In genomic region chr9:44985721-44986161, GRCm38 (mm10) we compare ENCODE assay signal across 14 mouse cellular contexts. TPM values are rescaled to one million over a fixed set of nuclear protein-coding genes. Genes with fewer than 3 reads are reported as not detected.
A peak's percentile ranks its signal among the peaks of the same experiment; 100 is the strongest.
DNase-seq lines count a peak whose midpoint lies in the region; ATAC-seq lines count a peak whose summit lies in the region.
"Had no signal": no experiment of that assay in that cellular context is flagged by ENCODE, and none has a peak within 500 bp of the region (broad histone marks: within the 10 kb centered on the region; RNA-seq: fewer than 3 reads in every experiment).

No protein-coding gene starts in this region.

- no peaks in the 10 kb centered on the region; the same call in 1 of the 2 replicates for H3K4me1 ChIP-seq in liver, embryonic 11.5 days (replicated peaks; ENCODE audit: control insufficient read depth, insufficient read depth, low read length)
- no peaks in the 10 kb centered on the region for H3K4me1 ChIP-seq in liver, embryonic 16.5 days (ENCODE audit: control insufficient read depth, low read depth, low read length)
- H3K4me1 ChIP-seq: embryonic facial prominence, embryonic 15.5 days; forebrain, embryonic 13.5 days had no signal

- H3K27ac ChIP-seq in liver, embryonic 11.5 days (ENCODE audit: low read depth, low read length): no peak overlapping the region
- H3K27ac ChIP-seq in liver, embryonic 16.5 days (ENCODE audit: low read length): no peak overlapping the region
- H3K27ac ChIP-seq: embryonic facial prominence, embryonic 15.5 days; forebrain, embryonic 13.5 days; kidney, postnatal 0 days had no signal

- 62% methylated on average over 3 of the region's 3 CpGs for WGBS in liver, embryonic 11.5 days
- 52% methylated on average over 3 of the region's 3 CpGs for WGBS in liver, embryonic 16.5 days (ENCODE audit: insufficient replicate concordance)

- H3K4me2 ChIP-seq in liver, embryonic 11.5 days: peak overlapping the region; percentile 54
- H3K4me2 ChIP-seq in liver, embryonic 16.5 days (ENCODE audit: low read depth, low read length): peak overlapping the region; percentile 32
- H3K4me2 ChIP-seq: embryonic facial prominence, embryonic 15.5 days; forebrain, embryonic 13.5 days had no signal

- H3K9me3 ChIP-seq in liver, embryonic 11.5 days (ENCODE audit: control insufficient read depth, low read length): no peaks in the 10 kb centered on the region
- H3K9me3 ChIP-seq in liver, embryonic 16.5 days (replicated peaks; ENCODE audit: control insufficient read depth, low read length): no peaks in the 10 kb centered on the region
- H3K9me3 ChIP-seq: embryonic facial prominence, embryonic 15.5 days; forebrain, embryonic 13.5 days had no signal

- intact Hi-C loops in left cerebral cortex, postnatal 36 days (cut with DNase I): no loop called here

- no peaks in the 10 kb centered on the region for H3K36me3 ChIP-seq in liver, embryonic 11.5 days (ENCODE audit: control insufficient read depth, insufficient read depth, low read length)
- H3K36me3 ChIP-seq in liver, embryonic 16.5 days (ENCODE audit: control insufficient read depth, insufficient read depth): no peaks in the 10 kb centered on the region
- H3K36me3 ChIP-seq: embryonic facial prominence, embryonic 15.5 days had no signal

- no peak overlapping the region for H3K9ac ChIP-seq in liver, embryonic 11.5 days (ENCODE audit: low read depth, low read length)
- no peak overlapping the region for H3K9ac ChIP-seq in liver, embryonic 16.5 days (ENCODE audit: low read depth, low read length)
- H3K9ac ChIP-seq: embryonic facial prominence, embryonic 15.5 days; forebrain, embryonic 13.5 days had no signal

- no peak for ATAC-seq in liver, embryonic 11.5 days (replicated peaks; ENCODE audit: low FRiP score)
- ATAC-seq in liver, embryonic 16.5 days (ENCODE audit: low read depth): no peak
- ATAC-seq: forebrain, embryonic 13.5 days had no signal

- no peak for DNase-seq in liver, embryonic 11.5 days (ENCODE audit: low spot score)
- no peak for DNase-seq in liver
- peak; percentile 53 for DNase-seq in T-cell, adult 2 months (ENCODE audit: low spot score)
- peak; percentile 58 for DNase-seq in thymus, postnatal 14 days
- DNase-seq in kidney, postnatal 14 days: no peak
- no peak for DNase-seq in kidney, postnatal 4 days
- no peak for DNase-seq in left cerebral cortex, postnatal 36 days (ENCODE audit: low spot score in 2 of 2)

- H3K4me3 ChIP-seq in liver, embryonic 11.5 days (ENCODE audit: low read depth, low read length): peak overlapping the region; percentile 29
- H3K4me3 ChIP-seq in liver, embryonic 16.5 days (ENCODE audit: low read depth, low read length): peak overlapping the region; percentile 20; the same call in 1 of the 2 replicates
- H3K4me3 ChIP-seq: embryonic facial prominence, embryonic 15.5 days; forebrain, embryonic 13.5 days had no signal

- H3K27me3 ChIP-seq in liver, embryonic 11.5 days (replicated peaks; ENCODE audit: control insufficient read depth, insufficient read depth, low read length): 0 out of 2 replicates have a peak, but pooled peaks cover 3% of the 10 kb centered on the region
- no peaks in the 10 kb centered on the region for H3K27me3 ChIP-seq in liver, embryonic 16.5 days (ENCODE audit: control insufficient read depth, insufficient read depth, low read depth, low read length)
- H3K27me3 ChIP-seq: forebrain, embryonic 13.5 days had no signal

RNA-seq across cellular contexts. Expression of gene Cd3d, which starts 4.2 kb away (rescaled TPM):
- not detected in 2 replicates for polyA plus RNA-seq in liver, embryonic 11.5 days (2014; fragmentation: Nextera tagmentation; extraction: Ambion mirVana)
- polyA plus RNA-seq in liver, embryonic 16.5 days (2015; fragmentation: Nextera tagmentation; extraction: Ambion mirVana): 0.13 and 0.52 TPM in 2 replicates
- not detected for total RNA-seq in left cerebral cortex, postnatal 36 days (2021)
- total RNA-seq: gastrocnemius, adult 8-10 months; layer of hippocampus, postnatal 14 days had no signal
- polyA plus RNA-seq: embryonic facial prominence, embryonic 15.5 days; forebrain, embryonic 13.5 days; limb, embryonic 14.5 days had no signal

RNA-seq across cellular contexts. Expression of gene Cd3g, which starts 5.5 kb away (rescaled TPM):
- polyA plus RNA-seq in liver, embryonic 11.5 days (2014; fragmentation: Nextera tagmentation; extraction: Ambion mirVana): 0.23 and 0.55 TPM in 2 replicates
- polyA plus RNA-seq in liver, embryonic 16.5 days (2015; fragmentation: Nextera tagmentation; extraction: Ambion mirVana): 0.32 and 0.58 TPM in 2 replicates
- total RNA-seq in left cerebral cortex, postnatal 36 days (2021): not detected
- total RNA-seq: gastrocnemius, adult 8-10 months; layer of hippocampus, postnatal 14 days had no signal
- polyA plus RNA-seq: forebrain, embryonic 13.5 days; kidney, postnatal 0 days had no signal

RNA-seq across cellular contexts. Expression of gene Ube4a, which starts 20.3 kb away (rescaled TPM):
- 19.5 and 23.9 TPM in 2 replicates for polyA plus RNA-seq in liver, embryonic 11.5 days (2014; fragmentation: Nextera tagmentation; extraction: Ambion mirVana)
- 10.0 and 11.5 TPM in 2 replicates for polyA plus RNA-seq in liver, embryonic 16.5 days (2015; fragmentation: Nextera tagmentation; extraction: Ambion mirVana)
- 10 to 100 TPM; 60.9 to 78.5 TPM for total RNA-seq in left cerebral cortex, postnatal 36 days (2021)

RNA-seq across cellular contexts. Expression of gene Cd3e, which starts 23.7 kb away (rescaled TPM):
- not detected in 2 replicates for polyA plus RNA-seq in liver, embryonic 11.5 days (2014; fragmentation: Nextera tagmentation; extraction: Ambion mirVana)
- not detected in 2 replicates for polyA plus RNA-seq in liver, embryonic 16.5 days (2015; fragmentation: Nextera tagmentation; extraction: Ambion mirVana)
- total RNA-seq in left cerebral cortex, postnatal 36 days (2021): not detected
- total RNA-seq: gastrocnemius, adult 8-10 months; layer of hippocampus, postnatal 14 days had no signal
- polyA plus RNA-seq: forebrain, embryonic 13.5 days had no signal

RNA-seq across cellular contexts. Expression of gene Mpzl2, which starts 53.9 kb away (rescaled TPM):
- 6.4 and 6.5 TPM in 2 replicates for polyA plus RNA-seq in liver, embryonic 11.5 days (2014; fragmentation: Nextera tagmentation; extraction: Ambion mirVana)
- 10.6 and 12.5 TPM in 2 replicates for polyA plus RNA-seq in liver, embryonic 16.5 days (2015; fragmentation: Nextera tagmentation; extraction: Ambion mirVana)
- 1 to 10 TPM in 1 of 2 experiments, under 1 TPM in 1; 0.84 to 1.4 TPM for total RNA-seq in left cerebral cortex, postnatal 36 days (2021)
- polyA plus RNA-seq: forebrain, embryonic 13.5 days had no signal

Comparison
In these comparisons a context has a peak if more than half of its experiments do, and no peak if none do; other contexts are left out.
1. DNase-seq: peak in T-cell, adult 2 months (single experiment) and thymus, postnatal 14 days (single experiment); none in liver, embryonic 11.5 days (single experiment), liver (single experiment), kidney, postnatal 14 days (single experiment), kidney, postnatal 4 days (0 of 2) and left cerebral cortex, postnatal 36 days (0 of 2).